Mouse (Mus musculus) limb, embryonic 14.5 days (tissue): Measurements from ENCODE around the gene Dynll1. TPM values are rescaled to one million over a fixed set of nuclear protein-coding genes. Genes with fewer than 3 reads are reported as not detected.

Experiments
- ATAC-seq: fragments of 200-750 bp; cut with Nextera tagmentation; 2 replicates; pipeline ENCODE4 v1.8.0; 2017; ENCODE audit warnings: low read depth, moderate number of reproducible peaks, moderate TSS enrichment; ENCODE audit not compliant: low FRiP score
- DNase-seq: peaks from one replicate; pipeline ENCODE4 v3.0.0-alpha.2; 2015; ENCODE audit warnings: low spot score
- H3K27ac ChIP-seq: fragments of 300-500 bp; sonication (generic); replicated peaks from 2 replicates; pipeline ENCODE4 v1.5.1; 2014; ENCODE audit warnings: low read depth, mild to moderate bottlenecking, low read length, moderate library complexity, mixed read lengths
- H3K27me3 ChIP-seq: fragments of 300-500 bp; sonication (generic); 2 replicates; pipeline ENCODE4 v1.6.1; 2014; ENCODE audit warnings: low read length, mixed read lengths; ENCODE audit not compliant: control insufficient read depth, insufficient read depth
- H3K36me3 ChIP-seq: fragments of 300-500 bp; sonication (generic); 2 replicates; pipeline ENCODE4 v1.6.1; 2014; ENCODE audit warnings: mild to moderate bottlenecking, low read length, moderate library complexity, mixed read lengths; ENCODE audit not compliant: control insufficient read depth, insufficient read depth
- H3K4me1 ChIP-seq: fragments of 300-500 bp; sonication (generic); 2 replicates; pipeline ENCODE4 v1.6.1; 2014; ENCODE audit warnings: antibody characterized with exemption, low read length, mixed read lengths; ENCODE audit not compliant: control insufficient read depth, insufficient read depth
- H3K4me2 ChIP-seq: fragments of 300-500 bp; sonication (generic); replicated peaks from 2 replicates; pipeline ENCODE4 v1.6.1; 2014; ENCODE audit warnings: low read depth, mild to moderate bottlenecking, low read length, moderate library complexity; ENCODE audit not compliant: severe bottlenecking
- H3K4me3 ChIP-seq: fragments of 300-500 bp; sonication (generic); replicated peaks from 2 replicates; pipeline ENCODE4 v1.5.1; 2014; ENCODE audit warnings: low read length
- H3K9ac ChIP-seq: fragments of 300-500 bp; sonication (generic); 2 replicates; pipeline ENCODE4 v1.6.1; 2014; ENCODE audit warnings: mild to moderate bottlenecking, low read depth, low read length, moderate library complexity; ENCODE audit not compliant: severe bottlenecking
- H3K9me3 ChIP-seq: fragments of 300-500 bp; sonication (generic); 2 replicates; pipeline ENCODE4 v1.6.1; 2016; ENCODE audit warnings: low read length; ENCODE audit not compliant: control insufficient read depth
- POLR2A ChIP-seq: fragments of 200-500 bp; IDR thresholded peaks from 2 replicates; pipeline ENCODE4 v1.8.0; 2012; ENCODE audit warnings: inconsistent platforms, mild to moderate bottlenecking, moderate library complexity, borderline replicate concordance; ENCODE audit not compliant: insufficient read depth, insufficient read length; ENCODE audit errors: extremely low read depth
- WGBS: fragments of 180-500 bp; shearing (Covaris S2); extraction: QIAGEN DNeasy Blood & Tissue Kit; methylation state at CpG from one replicate; pipeline ENCODE4 v1.1.7; 2014; 5-methylcytosine and 5-hydroxymethylcytosine counted together
- polyA plus RNA-seq, 2 experiments: library from polyadenylated mRNA; depleted of rRNA in 1 of 2; stranded (reverse) in 1 of 2; unstranded in 1 of 2; fragments of >200 nt; fragmentation: Nextera tagmentation in 1 of 2; extraction: Ambion mirVana in 1 of 2; gene quantifications; 2 replicates each; pipeline versions ENCODE4 v1.2.1 to v1.2.3; 2012 to 2014

Gene Dynll1
- polyA plus RNA-seq, 2 experiments = 1,052 to 1,814 TPM

DNA sequence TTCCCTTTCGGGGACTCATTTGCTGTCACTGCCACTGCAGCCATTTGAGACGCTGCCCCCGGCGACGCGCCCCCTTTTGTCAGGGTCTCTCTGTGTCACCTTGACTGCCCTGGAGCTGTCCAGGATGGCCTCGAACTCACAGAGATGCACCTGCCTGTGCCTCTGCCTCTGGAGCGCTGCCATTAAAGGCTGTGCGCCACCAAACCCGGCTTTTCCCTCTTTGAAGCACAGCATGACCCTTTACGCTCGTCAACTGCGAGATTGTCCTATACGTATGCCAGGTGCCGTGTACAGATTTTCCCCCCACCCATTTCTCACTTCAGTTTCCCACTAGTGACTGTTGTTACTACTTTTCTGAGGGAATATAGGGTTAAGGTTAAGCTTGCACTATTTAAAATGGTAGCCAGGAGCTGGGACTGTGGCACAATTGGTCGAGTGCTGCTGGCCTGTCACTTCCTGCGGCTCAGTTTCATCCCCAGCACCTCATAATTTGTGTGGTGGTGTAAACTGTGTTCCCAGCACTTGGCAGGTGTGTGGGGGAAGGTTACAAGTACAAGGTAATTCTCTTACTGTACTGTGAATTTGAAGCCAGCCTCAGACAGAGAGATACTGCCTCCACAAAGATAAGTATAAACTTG lies 20.6 kb downstream of the Dynll1 start:
- Histone ChIP-seq H3K4me3 (peak overlapping the region; percentile 92), H3K36me3 (peaks cover 21% of the 10 kb centered on the region), H3K4me1 (peaks cover 5% of the 10 kb centered on the region; the same call in 1 of the 2 replicates), H3K9ac (peak overlapping the region; percentile 75), H3K4me2 (peak overlapping the region; percentile 84), H3K27ac (no peak overlapping the region), H3K9me3 (no peaks in the 10 kb centered on the region), H3K27me3 (no peaks in the 10 kb centered on the region)
- WGBS = under 1% methylated on average over 17 of the region's 17 CpGs
- DNase-seq (no peak), ATAC-seq (no peak)
- no peak for TF ChIP-seq POLR2A

DNA sequence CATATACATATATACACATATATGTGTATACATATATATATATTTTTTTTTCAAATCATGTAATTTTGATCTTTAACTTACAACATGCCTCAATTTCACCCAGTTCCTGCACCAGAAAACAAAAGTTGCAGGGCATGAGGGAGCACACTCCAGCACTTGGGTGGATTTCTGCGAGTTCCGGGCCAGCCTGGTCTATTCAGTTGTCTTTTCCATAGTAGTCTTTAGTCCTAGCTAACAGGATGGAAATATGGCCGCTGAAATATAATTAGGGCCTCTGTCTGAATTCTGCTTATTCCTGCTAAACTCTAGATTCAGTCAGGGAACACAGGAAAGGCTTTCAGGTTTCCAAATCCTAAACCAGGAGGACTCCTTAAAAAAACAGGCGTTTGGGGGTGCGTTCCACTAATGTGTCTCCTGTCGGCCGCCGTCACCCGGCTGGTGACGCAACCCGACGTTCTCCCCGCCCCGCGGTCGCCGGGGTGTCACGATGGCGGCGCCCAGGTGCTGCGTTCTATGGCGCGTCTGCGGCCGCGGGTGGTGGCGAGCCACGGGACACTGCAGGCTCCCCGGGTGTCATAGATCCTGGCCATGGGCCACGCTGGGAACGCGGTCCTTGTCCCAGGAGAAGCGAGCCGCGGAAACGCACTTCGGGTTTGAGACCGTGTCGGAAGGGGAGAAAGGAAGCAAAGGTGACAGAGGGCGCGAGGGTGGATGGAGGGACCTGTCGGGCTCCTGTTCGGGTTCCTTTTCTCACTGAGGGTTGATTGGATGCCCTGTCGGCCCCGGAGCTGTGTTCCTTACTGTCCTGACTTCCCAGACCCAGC lies 21.4 kb downstream of the Dynll1 start, which contains the start of gene Coq5:
Gene Coq5 (plus strand): TSS at position 441 of the 824 bp plus-strand sequence.
- peak; percentile 82 for DNase-seq
- Histone ChIP-seq H3K4me1 (peaks cover 5% of the 10 kb centered on the region; the same call in 1 of the 2 replicates), H3K4me3 (peak within 1 kb of the TSS; percentile 92), H3K4me2 (peak within 1 kb of the TSS; percentile 84), H3K27me3 (no peaks in the 10 kb centered on the region), H3K9me3 (no peaks in the 10 kb centered on the region), H3K27ac (no peak within 1 kb of the TSS), H3K36me3 (peaks cover 14% of the 10 kb centered on the region), H3K9ac (peak within 1 kb of the TSS; percentile 75)
- peak; percentile 83; the same call in 1 of the 2 replicates for ATAC-seq
- 5% methylated on average over 33 of the region's 45 CpGs for WGBS
- peak; percentile 70; the same call in 1 of the 2 replicates for TF ChIP-seq POLR2A

DNA sequence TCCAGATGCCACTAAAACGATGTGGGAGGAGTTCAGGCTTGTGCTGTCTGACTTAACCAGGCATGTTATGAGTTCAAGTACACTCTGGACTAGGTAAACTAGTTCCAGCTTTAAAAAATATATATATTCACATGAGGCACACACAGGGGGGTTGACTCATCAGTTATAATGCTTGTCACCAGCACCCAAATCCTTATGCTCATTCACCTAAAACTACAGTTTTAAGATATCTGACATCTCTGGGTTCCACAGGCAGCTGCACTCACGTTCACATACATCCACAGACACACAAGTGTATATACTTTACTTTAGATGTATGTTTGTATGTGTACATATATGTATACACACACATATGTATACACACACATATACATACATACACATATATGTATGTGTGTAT lies 22.0 kb downstream of the Dynll1 start:
- H3K4me1 ChIP-seq = peaks cover 5% of the 10 kb centered on the region; the same call in 1 of the 2 replicates
- no peak overlapping the region for H3K9ac ChIP-seq
- no peak for TF ChIP-seq POLR2A
- no peak overlapping the region for H3K27ac ChIP-seq
- DNase-seq (no peak), ATAC-seq (no peak)
- no peaks in the 10 kb centered on the region for H3K9me3 ChIP-seq
- 61% methylated on average over 2 of the region's 2 CpGs for WGBS
- H3K36me3 ChIP-seq = peaks cover 8% of the 10 kb centered on the region
- H3K4me2 ChIP-seq = no peak overlapping the region
- no peaks in the 10 kb centered on the region for H3K27me3 ChIP-seq
- no peak overlapping the region for H3K4me3 ChIP-seq

DNA sequence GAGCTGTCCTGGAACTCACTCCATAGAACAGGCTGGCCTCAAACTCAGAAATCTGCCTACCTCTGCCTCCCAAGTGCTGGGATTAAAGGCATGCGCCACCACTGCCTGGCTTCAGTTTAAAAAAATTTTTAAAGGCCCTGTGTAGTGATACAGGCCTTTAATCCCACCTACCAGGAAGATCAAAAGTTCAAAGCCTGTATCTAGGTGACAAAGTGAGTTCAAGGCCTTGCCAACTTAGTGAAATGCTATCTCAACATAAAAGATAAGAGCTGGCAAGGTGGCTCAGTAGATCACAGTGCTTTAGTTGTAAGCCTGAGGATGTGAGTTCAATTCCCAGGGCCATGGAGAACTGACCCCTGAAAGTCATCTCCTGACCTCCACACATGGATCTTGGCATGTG lies 22.7 kb downstream of the Dynll1 start:
- H3K27ac ChIP-seq = no peak overlapping the region
- H3K9me3 ChIP-seq = no peaks in the 10 kb centered on the region
- peaks cover 10% of the 10 kb centered on the region; the same call in 1 of the 2 replicates for H3K4me1 ChIP-seq
- no peak for TF ChIP-seq POLR2A
- 89% methylated on average over 1 of the region's 1 CpGs for WGBS
- no peak overlapping the region for H3K9ac ChIP-seq
- no peaks in the 10 kb centered on the region for H3K27me3 ChIP-seq
- DNase-seq = no peak
- no peak for ATAC-seq
- no peak overlapping the region for H3K4me2 ChIP-seq
- H3K36me3 ChIP-seq = 0 out of 2 replicates have a peak, but pooled peaks cover under 1% of the 10 kb centered on the region
- no peak overlapping the region for H3K4me3 ChIP-seq

DNA sequence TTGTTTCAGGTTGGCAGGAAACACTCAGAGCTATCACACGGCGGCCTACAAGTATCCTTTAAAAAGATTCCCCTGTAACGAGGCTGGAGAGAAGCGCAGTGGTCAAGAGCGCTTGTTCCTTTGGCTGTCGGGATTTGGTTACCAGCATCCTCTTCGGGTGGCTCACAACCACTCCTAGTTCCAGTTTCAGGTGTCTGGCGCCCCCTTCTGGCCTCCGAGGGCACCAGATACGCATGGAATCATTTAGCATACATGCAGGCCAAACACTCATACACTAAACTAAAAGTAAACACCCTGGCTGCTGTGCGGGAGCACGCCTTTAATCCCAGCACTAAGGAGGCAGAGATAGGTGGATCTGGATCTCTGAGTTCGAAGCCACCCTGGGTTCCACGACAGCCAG lies 24.8 kb downstream of the Dynll1 start:
- Histone ChIP-seq H3K27ac (no peak overlapping the region), H3K9ac (no peak overlapping the region), H3K36me3 (no peaks in the 10 kb centered on the region), H3K27me3 (no peaks in the 10 kb centered on the region), H3K4me1 (peaks cover 14% of the 10 kb centered on the region), H3K4me2 (no peak overlapping the region), H3K9me3 (no peaks in the 10 kb centered on the region), H3K4me3 (no peak overlapping the region)
- no peak for TF ChIP-seq POLR2A
- no peak for DNase-seq
- ATAC-seq = no peak
- 32% methylated on average over 14 of the region's 14 CpGs for whole genome bisulfite sequencing
